Mouse (Mus musculus) hindbrain, embryonic 14.5 days (tissue): ENCODE measurements around the gene Olfr844. TPM values are rescaled to one million over a fixed set of nuclear protein-coding genes. Genes with fewer than 3 reads are reported as not detected.

ENCODE experiments used
- ATAC-seq: fragments of 200-750 bp; cut with Nextera tagmentation; 2 replicates; pipeline ENCODE4 v1.8.0; 2017; ENCODE audit warnings: moderate number of reproducible peaks, mild to moderate bottlenecking, moderate TSS enrichment, moderate library complexity; ENCODE audit not compliant: low FRiP score
- DNase-seq: peaks from one replicate; pipeline ENCODE4 v3.0.0-alpha.2; 2015; ENCODE audit warnings: low spot score
- H3K27ac ChIP-seq: fragments of 300-500 bp; sonication (generic); 2 replicates; pipeline ENCODE4 v1.5.1; 2014; ENCODE audit warnings: mild to moderate bottlenecking, moderate library complexity
- H3K27me3 ChIP-seq: fragments of 300-500 bp; sonication (generic); 2 replicates; pipeline ENCODE4 v1.6.1; 2014; ENCODE audit warnings: mild to moderate bottlenecking, low read length, mixed read lengths; ENCODE audit not compliant: control insufficient read depth, insufficient read depth
- H3K36me3 ChIP-seq: fragments of 300-500 bp; sonication (generic); replicated peaks from 2 replicates; pipeline ENCODE4 v1.6.1; 2014; ENCODE audit not compliant: control insufficient read depth, insufficient read depth
- H3K4me1 ChIP-seq: fragments of 300-500 bp; sonication (generic); replicated peaks from 2 replicates; pipeline ENCODE4 v1.6.1; 2014; ENCODE audit warnings: antibody characterized with exemption, low read length, mixed read lengths; ENCODE audit not compliant: control insufficient read depth, insufficient read depth
- H3K4me2 ChIP-seq: fragments of 300-500 bp; sonication (generic); replicated peaks from 2 replicates; pipeline ENCODE4 v1.6.1; 2014; ENCODE audit warnings: mild to moderate bottlenecking, moderate library complexity
- H3K4me3 ChIP-seq: fragments of 300-500 bp; sonication (generic); replicated peaks from 2 replicates; pipeline ENCODE4 v1.5.1; 2014; ENCODE audit warnings: mild to moderate bottlenecking, low read length
- H3K9ac ChIP-seq: fragments of 300-500 bp; sonication (generic); 2 replicates; pipeline ENCODE4 v1.6.1; 2014
- H3K9me3 ChIP-seq: fragments of 300-500 bp; sonication (generic); 2 replicates; pipeline ENCODE4 v1.6.1; 2016; ENCODE audit warnings: low read length; ENCODE audit not compliant: control insufficient read depth
- WGBS: fragments of 180-500 bp; shearing (Covaris S2); extraction: QIAGEN DNeasy Blood & Tissue Kit; methylation state at CpG from one replicate; pipeline ENCODE4 v1.1.7; 2014; 5-methylcytosine and 5-hydroxymethylcytosine counted together
- polyA plus RNA-seq: library from polyadenylated mRNA; unstranded; fragments of >200 nt; fragmentation: Nextera tagmentation; extraction: Ambion mirVana; gene quantifications from 2 replicates; pipeline ENCODE4 v1.2.1, GENCODE M21; 2014

Olfr844 gene
- polyA plus RNA-seq: not detected in 2 replicates

DNA sequence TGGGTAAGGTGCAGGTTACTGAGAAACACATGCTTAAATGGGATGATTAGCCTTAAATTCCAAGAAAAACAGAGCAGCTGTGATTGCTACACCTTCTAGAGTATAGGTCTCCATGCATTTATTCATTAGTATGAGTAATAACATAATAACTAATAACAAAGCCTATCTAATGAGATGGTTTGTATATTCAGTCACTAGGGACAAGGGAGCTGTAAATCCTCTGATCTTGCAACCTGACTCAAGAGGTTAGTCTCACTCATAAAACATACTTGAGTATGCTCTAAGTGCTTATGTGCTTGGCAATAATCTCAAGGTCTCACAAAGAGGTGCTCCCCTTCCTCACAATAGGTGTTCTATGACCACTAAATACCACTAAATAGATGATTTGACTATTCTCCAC lies at the start of gene Olfr844:
Gene Olfr844, plus strand, starts transcription at position 301 of the 400 bp plus-strand sequence.
- Histone ChIP-seq H3K4me3 (no peak within 1 kb of the TSS), H3K27me3 (no peaks in the 10 kb centered on the region), H3K27ac (no peak within 1 kb of the TSS), H3K4me1 (no peaks in the 10 kb centered on the region), H3K4me2 (no peak within 1 kb of the TSS), H3K9ac (no peak within 1 kb of the TSS), H3K36me3 (no peaks in the 10 kb centered on the region), H3K9me3 (peaks cover 22% of the 10 kb centered on the region; the same call in 1 of the 2 replicates)
- no peak for ATAC-seq
- DNase-seq: no peak

DNA sequence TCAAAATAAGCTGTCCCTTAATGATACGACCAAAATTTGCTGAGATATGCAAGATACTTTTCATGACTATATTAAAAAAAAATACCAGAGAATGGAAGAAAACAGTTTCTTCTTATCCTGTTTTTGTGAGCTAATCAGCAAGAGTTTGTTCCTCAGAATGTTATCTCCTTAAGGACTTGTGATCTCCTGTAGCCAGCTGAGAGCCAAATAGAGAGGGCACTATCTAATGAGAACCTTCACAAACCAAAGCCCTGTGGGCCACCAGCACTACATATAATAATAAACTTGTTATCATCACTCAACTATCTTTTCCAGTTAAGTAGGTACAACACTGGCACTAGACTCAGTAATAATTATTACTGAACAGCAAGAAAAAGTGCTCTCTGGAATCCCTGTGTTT lies 20.0 kb downstream of the Olfr844 start, which contains the start of gene Olfr845:
Gene Olfr845, plus strand, starts transcription at position 301 of the 400 bp plus-strand sequence.
- Histone ChIP-seq H3K9me3 (peaks cover 15% of the 10 kb centered on the region; the same call in 1 of the 2 replicates), H3K9ac (no peak within 1 kb of the TSS), H3K4me2 (no peak within 1 kb of the TSS), H3K27ac (no peak within 1 kb of the TSS), H3K36me3 (no peaks in the 10 kb centered on the region), H3K4me3 (no peak within 1 kb of the TSS), H3K4me1 (no peaks in the 10 kb centered on the region), H3K27me3 (no peaks in the 10 kb centered on the region)
- no peak for DNase-seq
- WGBS: 75% methylated on average over 1 of the region's 1 CpGs
- ATAC-seq: no peak

GRCm38 (mm10) chr9:19363905-19364304 lies 47.8 kb downstream of the Olfr844 start, which contains the start of gene Olfr846:
Olfr846 (minus strand) TSS chr9:19364005.
- Histone ChIP-seq H3K9ac (no peak within 1 kb of the TSS), H3K9me3 (peaks cover 22% of the 10 kb centered on the region), H3K4me3 (no peak within 1 kb of the TSS), H3K4me2 (no peak within 1 kb of the TSS), H3K36me3 (no peaks in the 10 kb centered on the region), H3K4me1 (no peaks in the 10 kb centered on the region), H3K27me3 (no peaks in the 10 kb centered on the region), H3K27ac (no peak within 1 kb of the TSS)
- no peak for DNase-seq
- 64% methylated on average over 1 of the region's 1 CpGs for whole genome bisulfite sequencing
- no peak for ATAC-seq

Other genes starting within 250 kb of the Olfr844 start
- gene Olfr836, start 196.0 kb upstream of the Olfr844 start, polyA plus RNA-seq: not detected in 2 replicates
- not detected in 2 replicates for gene Olfr837, start 180.0 kb upstream of the Olfr844 start, polyA plus RNA-seq
- not detected in 2 replicates for gene Olfr839-ps1, start 139.0 kb upstream of the Olfr844 start, polyA plus RNA-seq
- gene Olfr843, start 64.4 kb upstream of the Olfr844 start, polyA plus RNA-seq: not detected in 2 replicates
- not detected in 2 replicates for gene Olfr845, start 20.1 kb downstream of the Olfr844 start, polyA plus RNA-seq
- gene Olfr846, start 47.7 kb downstream of the Olfr844 start, polyA plus RNA-seq: not detected in 2 replicates
- not detected in 2 replicates for gene Olfr847, start 62.3 kb downstream of the Olfr844 start, polyA plus RNA-seq
- not detected in 2 replicates for gene Olfr849, start 123.9 kb downstream of the Olfr844 start, polyA plus RNA-seq
- gene Olfr850, start 161.9 kb downstream of the Olfr844 start, polyA plus RNA-seq: not detected in 2 replicates
- not detected in 2 replicates for gene Olfr851, start 176.9 kb downstream of the Olfr844 start, polyA plus RNA-seq
- gene Olfr853, start 224.7 kb downstream of the Olfr844 start, polyA plus RNA-seq: not detected in 2 replicates